Mouse (Mus musculus) embryonic facial prominence, embryonic 13.5 days (tissue): Measurements from ENCODE around the gene Ap1m1. TPM values are rescaled to one million over a fixed set of nuclear protein-coding genes. Genes with fewer than 3 reads are reported as not detected.

ENCODE experiments used
- ATAC-seq: fragments of 200-750 bp; cut with Nextera tagmentation; 2 replicates; pipeline ENCODE4 v1.8.0; 2017; ENCODE audit warnings: low read depth; ENCODE audit not compliant: insufficient number of reproducible peaks, insufficient read depth, low FRiP score, low TSS enrichment
- H3K27ac ChIP-seq: fragments of 300-500 bp; sonication (generic); 2 replicates; pipeline ENCODE4 v1.5.1; 2015; ENCODE audit warnings: moderate library complexity, mild to moderate bottlenecking, inconsistent platforms
- H3K27me3 ChIP-seq: fragments of 300-500 bp; sonication (generic); 2 replicates; pipeline ENCODE4 v1.6.1; 2015; ENCODE audit warnings: mild to moderate bottlenecking, inconsistent platforms
- H3K36me3 ChIP-seq: fragments of 300-500 bp; sonication (generic); 2 replicates; pipeline ENCODE4 v1.6.1; 2015; ENCODE audit warnings: mild to moderate bottlenecking, inconsistent platforms
- H3K4me1 ChIP-seq: fragments of 300-500 bp; sonication (generic); 2 replicates; pipeline ENCODE4 v1.6.1; 2015; ENCODE audit warnings: inconsistent platforms
- H3K4me2 ChIP-seq: fragments of 300-500 bp; sonication (generic); 2 replicates; pipeline ENCODE4 v1.6.1; 2015; ENCODE audit warnings: moderate library complexity, mild to moderate bottlenecking, inconsistent platforms
- H3K4me3 ChIP-seq: fragments of 300-500 bp; sonication (generic); 2 replicates; pipeline ENCODE4 v1.5.1; 2015; ENCODE audit warnings: mild to moderate bottlenecking, inconsistent platforms
- H3K9ac ChIP-seq: fragments of 300-500 bp; sonication (generic); 2 replicates; pipeline ENCODE4 v1.6.1; 2015; ENCODE audit warnings: mild to moderate bottlenecking, inconsistent platforms
- H3K9me3 ChIP-seq: fragments of 300-500 bp; sonication (generic); 2 replicates; pipeline ENCODE4 v1.6.1; 2016; ENCODE audit warnings: inconsistent platforms
- WGBS: fragments of 180-500 bp; shearing (Covaris S2); methylation state at CpG from one replicate; pipeline ENCODE4 v1.1.7; 2015; ENCODE audit warnings: mixed read lengths; 5-methylcytosine and 5-hydroxymethylcytosine counted together
- polyA plus RNA-seq: library from polyadenylated mRNA; unstranded; fragments of >200 nt; fragmentation: Nextera tagmentation; extraction: Ambion mirVana; gene quantifications from 2 replicates; pipeline ENCODE4 v1.2.1, GENCODE M21; 2015

Gene Ap1m1
- polyA plus RNA-seq, 1 experiment from 2014 or later, result 126 TPM

DNA sequence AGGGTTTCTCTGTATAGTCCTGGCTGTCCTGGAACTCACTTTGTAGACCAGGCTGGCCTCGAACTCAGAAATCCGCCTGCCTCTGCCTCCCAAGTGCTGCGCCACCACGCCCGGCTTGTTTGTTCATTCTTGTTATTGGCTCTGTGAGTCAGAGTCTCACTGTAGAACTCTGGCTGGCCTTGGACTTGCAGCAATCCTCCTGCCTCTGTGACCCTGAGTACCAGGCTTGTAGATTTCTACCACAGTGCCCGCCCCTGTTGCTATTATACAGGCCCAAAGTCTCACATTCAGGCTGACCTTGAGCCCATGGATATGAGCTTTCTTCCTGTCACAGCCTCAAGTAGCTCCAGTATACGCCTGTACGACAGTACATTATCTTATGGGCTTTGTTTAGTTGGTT lies 56.7 kb downstream of the Ap1m1 start:
- H3K9me3 ChIP-seq, result no peaks in the 10 kb centered on the region
- no peaks in the 10 kb centered on the region for H3K36me3 ChIP-seq
- WGBS, result 93% methylated on average over 8 of the region's 8 CpGs
- H3K4me2 ChIP-seq, result no peak overlapping the region
- H3K4me3 ChIP-seq, result no peak overlapping the region
- H3K4me1 ChIP-seq, result peaks cover 17% of the 10 kb centered on the region
- H3K27me3 ChIP-seq, result no peaks in the 10 kb centered on the region
- no peak overlapping the region for H3K9ac ChIP-seq
- no peak for ATAC-seq
- no peak overlapping the region for H3K27ac ChIP-seq

DNA sequence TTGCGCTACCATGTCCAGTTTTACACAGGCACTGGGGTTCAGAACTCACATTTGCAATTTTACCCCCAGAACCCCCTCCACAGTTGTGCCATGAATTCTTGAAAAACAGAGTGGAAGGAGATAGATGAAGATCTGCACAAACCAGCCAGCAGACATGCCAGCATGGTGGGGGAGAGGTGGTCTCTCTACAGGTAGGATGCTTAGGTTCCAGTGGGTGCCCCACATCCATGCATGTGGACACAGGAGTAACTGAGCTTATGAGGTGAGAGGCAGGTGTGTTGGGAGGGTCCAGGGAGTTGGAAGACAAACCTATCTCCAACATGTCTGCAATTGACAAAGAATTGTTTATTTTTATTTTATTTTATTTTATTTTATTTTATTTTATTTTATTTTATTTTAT lies 59.1 kb downstream of the Ap1m1 start:
- Histone ChIP-seq H3K4me3 (no peak overlapping the region), H3K27me3 (no peaks in the 10 kb centered on the region), H3K9ac (no peak overlapping the region), H3K9me3 (no peaks in the 10 kb centered on the region), H3K27ac (no peak overlapping the region), H3K4me2 (no peak overlapping the region), H3K36me3 (no peaks in the 10 kb centered on the region), H3K4me1 (peaks cover 26% of the 10 kb centered on the region)
- 88% methylated on average over 1 of the region's 1 CpGs for WGBS
- ATAC-seq, result no peak

DNA sequence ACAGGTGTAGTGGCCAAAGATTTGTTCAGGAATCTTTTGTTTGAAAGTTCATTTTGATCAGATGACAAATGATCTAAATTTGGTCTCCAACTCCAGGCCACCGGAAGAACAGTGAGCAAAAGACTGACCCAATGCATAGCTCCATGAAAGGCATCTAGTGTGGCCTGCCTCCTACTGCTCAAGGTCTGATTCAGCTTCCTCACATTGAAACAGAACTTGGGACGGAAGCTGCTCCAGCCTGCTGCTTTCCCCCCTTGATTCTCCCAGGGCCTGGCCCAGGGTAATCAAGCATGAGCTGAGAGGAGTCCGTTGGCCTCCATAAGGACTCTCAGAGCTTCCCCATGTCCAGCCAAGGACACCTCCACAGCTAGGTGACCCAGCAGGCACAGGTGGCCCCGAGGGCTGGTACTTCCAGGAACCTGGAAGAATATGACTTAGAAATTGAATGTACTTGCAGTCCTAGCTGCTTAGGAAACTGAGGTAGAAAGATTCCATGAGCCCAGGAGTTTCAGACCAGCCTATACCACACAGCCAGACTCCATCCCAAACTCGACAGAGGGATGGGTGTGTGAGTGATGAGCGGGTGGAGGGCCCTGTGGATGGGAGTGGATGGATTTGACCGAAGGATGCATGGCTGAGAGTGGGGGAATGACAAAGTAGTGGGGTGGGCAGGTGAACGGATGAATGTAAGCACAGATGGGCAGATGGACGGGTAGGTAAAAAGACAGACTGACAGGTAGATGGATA lies 61.0 kb downstream of the Ap1m1 start:
- Histone ChIP-seq H3K4me2 (no peak overlapping the region), H3K9me3 (no peaks in the 10 kb centered on the region), H3K27me3 (no peaks in the 10 kb centered on the region), H3K4me1 (peaks cover 11% of the 10 kb centered on the region), H3K36me3 (no peaks in the 10 kb centered on the region), H3K9ac (no peak overlapping the region), H3K4me3 (no peak overlapping the region), H3K27ac (no peak overlapping the region)
- no peak for ATAC-seq
- WGBS, result 77% methylated on average over 9 of the region's 9 CpGs

DNA sequence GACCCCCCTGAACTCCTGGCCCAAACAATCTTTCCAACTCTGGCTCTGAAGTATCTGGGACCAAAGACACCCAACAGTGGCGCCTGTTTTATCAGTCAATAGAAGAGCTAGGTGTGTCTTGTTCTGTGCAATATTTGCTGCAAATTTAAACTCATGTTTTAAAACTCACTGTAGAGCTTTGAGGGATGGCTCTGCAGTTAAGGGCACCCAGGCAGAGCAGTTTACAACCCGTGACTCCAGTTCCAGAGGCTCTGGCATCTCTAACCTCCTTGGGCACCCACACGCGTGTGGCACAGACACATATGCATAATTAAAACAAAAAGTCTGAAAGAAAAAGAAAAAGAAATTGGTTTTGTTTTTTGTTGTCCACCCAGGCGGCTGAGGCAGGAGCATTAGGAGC lies 61.7 kb downstream of the Ap1m1 start:
- H3K36me3 ChIP-seq, result no peaks in the 10 kb centered on the region
- H3K9ac ChIP-seq, result no peak overlapping the region
- peaks cover 8% of the 10 kb centered on the region for H3K4me1 ChIP-seq
- ATAC-seq, result no peak
- no peaks in the 10 kb centered on the region for H3K27me3 ChIP-seq
- H3K27ac ChIP-seq, result no peak overlapping the region
- no peak overlapping the region for H3K4me2 ChIP-seq
- H3K4me3 ChIP-seq, result no peak overlapping the region
- H3K9me3 ChIP-seq, result no peaks in the 10 kb centered on the region
- 81% methylated on average over 5 of the region's 5 CpGs for WGBS

DNA sequence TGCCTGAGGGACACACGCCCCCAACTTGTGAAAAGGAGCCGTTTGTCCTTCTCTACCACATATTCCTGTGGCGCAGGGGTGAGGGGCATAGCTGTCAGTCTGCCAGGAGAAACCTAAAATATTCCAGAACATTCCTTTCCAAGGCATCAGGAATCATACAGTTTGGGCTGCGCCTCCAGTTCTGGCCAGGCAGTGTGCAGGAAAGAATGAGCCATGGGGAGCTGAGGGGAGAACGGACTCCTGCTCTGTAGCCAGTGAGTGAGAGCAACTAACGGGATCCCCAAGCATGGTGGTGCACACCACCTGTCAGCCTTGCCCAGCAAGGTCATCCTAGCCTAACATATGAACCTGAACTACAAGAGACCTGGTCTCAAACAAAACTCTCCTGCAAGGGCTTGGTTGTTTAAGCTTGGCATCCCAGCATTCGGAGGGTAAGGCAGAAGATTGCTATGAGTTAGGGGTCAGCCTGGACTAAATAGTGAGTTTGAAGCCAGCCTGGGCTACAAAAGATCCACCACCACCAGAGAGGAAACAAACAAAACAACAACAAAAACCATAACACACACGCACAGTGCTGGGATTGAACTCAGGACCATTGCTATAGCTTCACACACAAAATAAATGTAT lies 63.3 kb downstream of the Ap1m1 start:
- H3K27ac ChIP-seq, result peak overlapping the region; percentile 82
- H3K9ac ChIP-seq, result no peak overlapping the region
- H3K4me2 ChIP-seq, result 0 out of 2 replicates have a peak overlapping the region, but pooled peaks have one; percentile 7
- H3K9me3 ChIP-seq, result no peaks in the 10 kb centered on the region
- H3K27me3 ChIP-seq, result no peaks in the 10 kb centered on the region
- H3K4me1 ChIP-seq, result peaks cover 8% of the 10 kb centered on the region
- WGBS, result 56% methylated on average over 8 of the region's 8 CpGs
- no peaks in the 10 kb centered on the region for H3K36me3 ChIP-seq
- no peak overlapping the region for H3K4me3 ChIP-seq
- ATAC-seq, result peak; percentile 56; the same call in 1 of the 2 replicates

DNA sequence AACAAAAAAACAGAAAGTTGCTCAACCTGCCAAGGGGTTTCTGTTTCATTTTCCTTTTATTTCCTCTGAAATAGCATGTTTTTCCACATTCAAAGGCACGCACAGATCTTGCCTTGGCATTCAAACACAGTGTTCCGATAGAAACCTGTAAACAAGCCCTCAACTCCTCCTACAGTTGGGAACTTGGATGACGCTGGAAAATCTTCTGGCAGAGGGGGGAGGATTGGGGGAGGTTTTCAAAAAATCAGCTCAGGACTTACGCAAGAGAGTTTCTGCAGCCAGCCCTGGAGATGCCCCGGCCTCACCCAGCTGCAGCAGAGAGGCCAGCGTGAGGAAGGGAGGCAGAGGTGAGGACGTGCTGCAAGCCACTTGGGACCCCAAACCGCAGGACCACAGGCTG lies 63.8 kb downstream of the Ap1m1 start:
- Histone ChIP-seq H3K4me2 (no peak overlapping the region), H3K4me1 (peaks cover 8% of the 10 kb centered on the region), H3K27me3 (no peaks in the 10 kb centered on the region), H3K9me3 (no peaks in the 10 kb centered on the region), H3K36me3 (no peaks in the 10 kb centered on the region), H3K4me3 (no peak overlapping the region), H3K27ac (peak overlapping the region; percentile 82; the same call in 1 of the 2 replicates), H3K9ac (no peak overlapping the region)
- no peak for ATAC-seq
- WGBS, result 54% methylated on average over 8 of the region's 8 CpGs

DNA sequence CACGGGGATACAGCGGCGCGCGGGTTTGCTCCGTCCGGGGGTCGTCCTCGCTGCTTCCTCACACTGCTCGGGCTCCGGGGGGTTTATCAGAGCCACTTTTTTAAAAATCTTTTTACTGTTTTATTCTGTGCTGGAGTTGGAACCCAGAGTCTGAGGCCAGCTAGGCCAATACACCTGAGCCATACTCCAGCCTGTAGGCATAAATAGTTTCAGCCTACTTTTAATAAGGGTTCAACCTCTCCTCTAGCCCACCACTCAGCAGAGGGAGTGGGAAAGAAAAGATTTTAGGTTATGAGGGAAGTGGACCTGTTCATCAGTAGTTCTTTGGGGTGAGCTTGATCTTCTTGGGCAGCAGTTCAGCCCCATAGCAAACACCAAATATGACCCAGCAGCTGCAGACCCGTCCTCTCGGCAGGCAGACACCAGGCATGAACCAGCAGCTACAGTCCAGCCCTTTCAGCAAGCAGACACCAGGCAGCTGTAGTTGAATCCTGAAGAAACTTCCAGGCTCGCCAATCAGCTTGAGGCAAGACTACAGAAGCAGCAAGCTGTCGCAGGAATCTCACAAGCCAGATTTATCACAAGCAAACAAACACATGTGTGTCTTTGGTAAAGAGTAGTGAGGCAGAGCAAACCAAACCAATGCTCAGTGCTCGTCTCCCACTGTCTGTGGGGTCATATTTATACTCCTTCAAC lies 65.5 kb downstream of the Ap1m1 start, which contains the start of gene Gm10282:
Gm10282 (minus strand) TSS at position 51 of the 696 bp plus-strand sequence.
- no peak within 1 kb of the TSS for H3K4me2 ChIP-seq
- H3K27ac ChIP-seq, result no peak within 1 kb of the TSS
- peaks cover 8% of the 10 kb centered on the region for H3K4me1 ChIP-seq
- no peaks in the 10 kb centered on the region for H3K36me3 ChIP-seq
- H3K9me3 ChIP-seq, result no peaks in the 10 kb centered on the region
- no peak for ATAC-seq
- no peaks in the 10 kb centered on the region for H3K27me3 ChIP-seq
- H3K9ac ChIP-seq, result no peak within 1 kb of the TSS
- 74% methylated on average over 16 of the region's 16 CpGs for WGBS
- H3K4me3 ChIP-seq, result no peak within 1 kb of the TSS

DNA sequence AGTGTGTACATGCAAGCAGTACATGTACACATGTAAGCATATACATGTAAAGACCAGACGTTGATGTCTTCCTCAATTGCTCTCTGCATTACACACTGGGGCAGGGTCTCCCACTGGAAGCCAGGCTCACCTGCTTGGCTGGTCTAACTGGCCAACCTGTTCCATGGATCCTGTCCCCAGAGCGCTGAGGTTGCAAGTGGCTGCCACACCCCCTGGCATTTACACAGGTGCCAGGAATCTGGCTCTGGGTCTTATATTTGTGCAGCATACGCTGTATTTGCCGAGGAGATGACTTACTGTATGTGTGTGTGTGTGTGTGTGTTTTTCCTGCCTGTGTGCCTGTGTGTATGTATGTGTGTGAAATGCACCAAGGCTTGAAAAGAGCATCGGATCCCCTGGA lies 67.1 kb downstream of the Ap1m1 start:
- no peak overlapping the region for H3K9ac ChIP-seq
- WGBS, result 80% methylated on average over 5 of the region's 5 CpGs
- H3K4me2 ChIP-seq, result no peak overlapping the region
- H3K9me3 ChIP-seq, result no peaks in the 10 kb centered on the region
- no peak overlapping the region for H3K4me3 ChIP-seq
- peaks cover 8% of the 10 kb centered on the region for H3K4me1 ChIP-seq
- no peak overlapping the region for H3K27ac ChIP-seq
- no peaks in the 10 kb centered on the region for H3K36me3 ChIP-seq
- H3K27me3 ChIP-seq, result no peaks in the 10 kb centered on the region
- no peak for ATAC-seq

Other genes starting within 250 kb of the Ap1m1 start
- gene Cyp4f18, start 230.4 kb upstream of the Ap1m1 start, polyA plus RNA-seq, result 0.34 and 0.56 TPM in 2 replicates
- gene Olfr372, start 198.8 kb upstream of the Ap1m1 start, polyA plus RNA-seq, result not detected in 2 replicates
- 0.11 TPM in 1 of 2 replicates, not detected in the other for gene Olfr373, start 156.8 kb upstream of the Ap1m1 start, polyA plus RNA-seq
- gene Olfr374, start 133.0 kb upstream of the Ap1m1 start, polyA plus RNA-seq, result 0.03 TPM in 2 replicates
- 622 and 634 TPM in 2 replicates for gene Tpm4, start 105.0 kb upstream of the Ap1m1 start, polyA plus RNA-seq
- gene Rab8a, start 78.8 kb upstream of the Ap1m1 start, polyA plus RNA-seq, result 132 and 142 TPM in 2 replicates
- gene Hsh2d, start 50.4 kb upstream of the Ap1m1 start, polyA plus RNA-seq, result not detected in 2 replicates
- gene Cib3, start 27.2 kb upstream of the Ap1m1 start, polyA plus RNA-seq, result not detected in 2 replicates
- gene Gm11034, start 26.4 kb upstream of the Ap1m1 start, polyA plus RNA-seq, result not detected in 2 replicates
- 75.3 and 78.1 TPM in 2 replicates for gene Fam32a, start 20.3 kb upstream of the Ap1m1 start, polyA plus RNA-seq
- 26.9 and 55.7 TPM in 2 replicates for gene Gm10282, start 65.2 kb downstream of the Ap1m1 start, polyA plus RNA-seq
- 5.6 and 5.8 TPM in 2 replicates for gene Klf2, start 79.0 kb downstream of the Ap1m1 start, polyA plus RNA-seq
- gene Eps15l1, start 181.4 kb downstream of the Ap1m1 start, polyA plus RNA-seq, result 65.1 and 66.9 TPM in 2 replicates
- gene Calr3, start 203.9 kb downstream of the Ap1m1 start, polyA plus RNA-seq, result 1.1 and 1.8 TPM in 2 replicates
- 18.5 and 19.9 TPM in 2 replicates for gene 1700030K09Rik, start 203.9 kb downstream of the Ap1m1 start, polyA plus RNA-seq
- 70.7 and 74.0 TPM in 2 replicates for gene Cherp, start 235.2 kb downstream of the Ap1m1 start, polyA plus RNA-seq